Mouse (Mus musculus) left cerebral cortex, postnatal 25 days (tissue): ENCODE results near the gene Pax3. TPM values are rescaled to one million over a fixed set of nuclear protein-coding genes. Genes with fewer than 3 reads are reported as not detected.

Experiments
- DNase-seq, 2 experiments: peaks; one replicate each; pipeline ENCODE4 v3.0.0; 2022; ENCODE audit warnings: low spot score in 2 of 2, mixed read lengths in 1 of 2
- intact Hi-C: fragments of 180-260 bp; cut with DNase I; formaldehyde crosslinking; loops from one replicate; pipeline ENCODE4 v1.15.1; 2025
- total RNA-seq, 2 experiments: library from RNA; stranded (reverse); gene quantifications; 2 replicates each; pipeline ENCODE4 v1.2.3; 2021

Gene Pax3
- total RNA-seq, 2 experiments from 2014 or later, result not detected

DNA sequence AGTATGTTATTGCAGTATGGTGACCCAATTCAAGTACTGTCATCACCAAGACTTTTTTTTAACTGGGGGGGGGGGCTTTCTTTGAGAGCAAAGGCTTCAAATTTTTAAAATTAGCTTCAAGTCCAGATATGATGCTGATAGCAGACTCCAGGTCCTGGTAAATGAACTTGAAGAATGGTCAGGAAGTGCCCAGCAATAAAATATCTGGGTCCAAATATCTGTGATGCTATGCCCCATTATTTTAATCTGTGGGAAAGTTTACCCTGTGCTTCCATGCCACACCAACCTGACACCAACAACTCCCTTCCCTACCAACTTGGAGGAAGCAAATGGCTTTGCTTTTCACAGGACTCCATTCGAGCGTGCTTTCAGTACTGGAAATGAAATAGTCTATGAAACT lies 8.6 kb downstream of the Pax3 start:
- intact Hi-C loops, result no loop called here
- no peak for DNase-seq

DNA sequence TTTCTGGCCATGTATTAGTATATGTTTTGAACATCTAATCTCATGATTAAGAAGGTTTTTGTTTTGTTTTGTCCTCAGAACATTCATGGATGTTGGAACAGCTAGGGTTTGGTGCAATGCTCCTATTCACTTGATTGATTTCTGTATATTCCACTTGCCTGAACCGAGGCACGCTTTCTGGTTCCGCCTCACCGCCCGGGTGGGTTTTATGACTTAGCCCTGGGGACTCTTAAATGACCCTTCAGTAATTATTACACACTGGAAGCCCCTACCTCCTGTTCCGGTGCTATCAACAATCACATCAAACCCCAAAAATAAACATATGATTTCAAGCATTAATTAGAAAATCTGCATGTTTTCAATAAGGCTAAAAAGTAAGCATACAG lies 9.2 kb downstream of the Pax3 start:
- intact Hi-C loops, result no loop called here
- no peak for DNase-seq

DNA sequence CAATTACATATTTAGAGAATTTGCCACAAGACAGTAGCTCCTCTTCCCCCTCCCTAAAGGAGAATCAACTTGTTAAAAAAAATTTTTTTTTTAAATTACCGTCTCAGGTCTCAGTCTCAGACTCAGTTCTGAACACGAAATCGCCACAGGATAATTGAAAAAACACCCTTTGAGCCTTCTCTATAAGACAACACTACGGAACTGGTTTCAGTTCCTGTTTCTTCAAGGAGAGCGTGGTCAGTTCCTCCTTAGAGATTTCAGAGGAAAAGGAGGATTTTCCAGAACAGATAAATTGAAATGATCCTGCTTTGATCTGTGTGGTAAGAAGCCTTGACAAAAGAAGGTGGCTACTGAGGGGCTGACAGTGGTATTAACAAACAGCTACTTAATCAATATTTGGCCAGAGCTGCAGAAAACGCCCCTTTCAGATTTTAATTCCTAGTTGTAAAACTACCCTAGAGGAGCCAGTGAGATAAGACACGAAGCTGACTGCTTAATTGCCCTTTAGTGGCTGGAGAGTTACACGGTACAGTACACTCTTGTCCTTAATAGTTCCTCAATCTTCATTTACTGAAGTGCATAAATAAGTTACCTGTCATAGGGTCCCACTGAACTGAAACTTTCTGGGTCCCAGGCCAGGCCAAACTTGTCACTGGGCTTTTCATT lies 9.7 kb downstream of the Pax3 start:
- DNase-seq, result no peak
- intact Hi-C loops, result no loop called here

DNA sequence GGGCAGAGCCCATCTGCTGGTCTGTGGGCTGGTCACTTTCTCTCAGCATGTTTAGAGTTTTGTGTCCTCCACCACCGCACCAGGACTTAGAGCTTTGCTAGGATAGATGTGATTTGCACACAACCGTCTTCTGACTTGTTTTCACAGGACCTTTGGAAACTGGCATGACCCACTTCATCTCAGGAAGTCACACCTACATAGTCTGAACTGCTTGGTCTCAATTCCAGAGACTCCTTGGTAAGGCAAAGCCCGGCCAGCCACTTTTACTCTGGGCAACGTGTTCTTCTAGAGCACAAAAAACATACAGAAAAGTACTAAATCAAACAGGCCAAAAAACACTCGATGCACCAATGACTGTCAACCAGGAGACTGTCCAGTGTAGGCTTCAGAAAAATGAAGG lies 14.0 kb downstream of the Pax3 start:
- intact Hi-C loops, result no loop called here
- DNase-seq, result no peak

DNA sequence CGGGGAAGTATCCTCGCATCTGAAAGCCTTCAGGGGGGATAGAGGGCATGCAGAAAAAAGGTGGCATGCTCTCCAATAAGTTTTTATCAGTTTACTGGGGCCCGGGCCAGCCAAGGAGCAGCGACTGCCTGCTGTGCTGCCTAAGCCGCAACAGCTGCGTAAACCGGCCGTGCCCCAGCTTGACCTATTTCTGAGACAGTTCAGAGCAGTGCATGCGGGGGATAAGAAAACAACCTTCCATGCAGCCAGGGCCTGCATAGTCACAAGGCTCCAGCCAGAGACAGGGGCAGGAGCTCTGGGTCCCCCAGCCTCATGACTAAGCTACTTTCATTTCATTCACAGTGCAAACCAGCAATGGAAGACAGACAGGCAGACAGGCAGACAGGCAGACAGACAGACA lies 15.1 kb downstream of the Pax3 start:
- intact Hi-C loops, result no loop called here
- DNase-seq, result no peak

DNA sequence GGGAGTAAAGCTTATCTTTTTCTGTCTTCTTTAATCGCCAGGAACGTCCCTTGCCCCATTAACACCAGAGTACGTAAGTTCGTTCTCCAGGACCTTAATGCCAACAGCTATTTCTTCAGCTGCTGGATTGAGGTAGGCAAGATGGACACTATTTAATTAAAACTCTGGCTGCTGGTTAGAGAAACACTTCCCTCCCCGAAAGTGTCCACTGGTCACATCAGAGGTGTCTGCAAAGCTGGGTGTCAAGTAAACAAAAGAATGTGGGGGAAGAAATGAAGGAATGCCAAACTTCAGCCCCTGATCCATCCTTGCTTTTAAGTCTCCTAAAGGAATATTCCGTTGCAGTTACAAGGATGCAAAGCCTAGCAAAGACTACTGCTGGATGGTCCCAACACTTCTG lies 24.6 kb downstream of the Pax3 start:
- no peak for DNase-seq
- intact Hi-C loops, result no loop called here

DNA sequence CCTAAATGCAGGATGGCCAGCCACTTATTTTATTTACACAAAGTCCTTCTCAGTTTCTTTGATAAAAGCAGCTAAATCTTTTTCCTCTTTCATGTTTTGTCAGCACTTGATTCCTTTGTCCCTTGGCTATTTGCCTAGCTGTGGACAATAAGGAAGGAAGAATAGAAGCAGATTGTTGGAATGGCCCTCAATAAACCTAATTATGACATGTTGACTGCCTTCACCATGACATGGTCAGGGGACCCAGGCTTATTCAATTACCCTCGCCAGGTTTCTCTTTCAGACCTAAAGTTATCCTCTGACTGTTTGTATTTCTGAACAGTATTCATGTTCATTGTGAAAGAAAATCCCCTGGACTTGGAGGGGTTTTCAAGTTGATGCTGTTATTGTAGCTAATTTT lies 25.3 kb downstream of the Pax3 start:
- intact Hi-C loops, result loop anchor here (2.0 kb wide), 1 partner anchor 27 kb away; no protein-coding TSS in a partner anchor
- no peak for DNase-seq

DNA sequence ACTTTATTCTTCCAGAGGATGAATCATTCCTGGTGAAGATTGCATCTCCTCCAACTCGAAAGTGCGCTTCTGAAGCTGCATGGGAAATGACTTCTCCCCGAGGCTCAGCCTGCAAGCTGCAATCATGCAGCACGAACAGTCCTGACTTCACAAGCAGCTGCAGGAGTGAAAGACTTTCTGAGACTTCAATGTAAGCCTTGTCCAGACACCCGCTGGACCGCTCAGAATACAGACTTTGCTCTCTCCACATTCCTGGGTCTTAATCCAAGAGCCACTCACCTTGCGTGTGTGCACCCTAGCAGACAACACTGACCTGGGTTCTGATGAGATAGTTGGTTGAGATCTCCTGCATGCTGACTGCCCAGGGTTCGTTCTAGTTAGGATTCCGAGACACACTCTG lies 26.2 kb downstream of the Pax3 start:
- intact Hi-C loops, result loop anchor here (2.0 kb wide), 1 partner anchor 26 kb away; no protein-coding TSS in a partner anchor
- DNase-seq, result no peak

DNA sequence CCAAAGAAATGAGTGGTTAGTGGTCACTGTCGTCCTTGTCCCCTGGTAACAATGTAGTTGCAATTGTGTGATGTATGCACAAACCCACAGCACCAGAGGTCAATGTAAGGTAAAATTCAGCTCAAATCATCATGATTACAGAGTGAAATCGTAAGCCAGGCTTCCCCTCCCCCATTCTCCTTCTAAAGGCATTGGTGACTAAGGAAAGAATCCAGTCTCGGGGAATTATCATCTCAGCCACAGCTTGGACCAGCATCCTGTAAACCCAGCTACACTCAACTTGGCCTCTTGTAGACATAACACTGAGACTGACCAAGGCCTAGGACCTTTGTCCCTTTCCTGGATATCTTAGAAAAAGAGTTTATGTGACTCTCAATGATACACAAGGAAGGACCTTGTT lies 28.1 kb downstream of the Pax3 start:
- no peak for DNase-seq
- intact Hi-C loops, result no loop called here

DNA sequence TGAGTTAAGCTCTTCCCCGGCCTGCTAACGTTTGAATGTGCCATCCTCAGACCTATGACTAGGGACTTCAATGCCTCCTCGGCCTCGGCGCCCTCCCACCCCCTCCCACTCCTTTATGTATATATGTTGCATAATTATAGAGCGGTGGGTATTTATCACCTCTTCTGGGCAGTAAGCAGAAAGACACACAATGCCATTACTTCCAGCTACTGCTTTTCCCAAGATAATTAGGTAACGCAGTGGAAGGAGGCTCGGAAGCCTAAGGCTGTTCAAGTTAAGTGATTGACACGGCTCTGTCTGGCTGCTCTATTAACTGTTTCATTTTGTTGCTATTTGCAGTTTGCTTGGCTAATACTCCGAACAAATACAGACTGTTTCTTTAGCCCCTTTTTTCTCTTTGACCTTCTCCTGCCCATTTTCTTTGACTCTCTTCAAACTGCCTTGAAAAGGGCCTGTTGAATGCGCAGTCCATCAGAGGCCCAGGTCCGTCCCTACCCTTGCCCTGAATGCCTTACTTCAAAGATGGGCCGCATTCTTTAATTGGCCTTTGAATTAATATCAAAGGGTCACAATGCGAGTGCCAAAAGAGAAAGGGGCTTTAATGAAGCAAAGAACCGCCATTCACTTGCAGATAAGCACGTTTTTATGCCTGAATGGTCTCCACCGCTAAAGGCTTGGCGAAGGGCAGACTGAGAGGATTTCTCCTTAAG lies 29.2 kb downstream of the Pax3 start:
- intact Hi-C loops, result no loop called here
- DNase-seq, result no peak

DNA sequence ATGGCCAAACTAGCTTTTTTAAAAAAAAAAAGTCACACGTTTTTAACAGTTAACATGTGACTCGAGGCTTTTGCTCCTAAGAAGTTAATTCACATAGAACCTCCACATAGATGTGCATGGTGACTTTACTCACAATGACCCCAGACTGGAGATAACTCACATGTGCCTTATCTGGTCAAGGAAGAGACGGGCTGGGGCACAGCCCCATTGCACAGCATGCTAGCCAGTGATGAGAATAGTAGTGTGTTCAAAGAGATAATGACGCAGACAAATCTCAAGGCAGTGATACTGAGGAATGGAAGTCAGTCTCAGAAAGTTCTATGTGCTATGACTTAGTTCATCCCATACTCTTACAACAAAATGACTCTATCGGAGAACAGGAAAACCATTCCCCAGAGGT lies 35.2 kb downstream of the Pax3 start:
- intact Hi-C loops, result no loop called here

DNA sequence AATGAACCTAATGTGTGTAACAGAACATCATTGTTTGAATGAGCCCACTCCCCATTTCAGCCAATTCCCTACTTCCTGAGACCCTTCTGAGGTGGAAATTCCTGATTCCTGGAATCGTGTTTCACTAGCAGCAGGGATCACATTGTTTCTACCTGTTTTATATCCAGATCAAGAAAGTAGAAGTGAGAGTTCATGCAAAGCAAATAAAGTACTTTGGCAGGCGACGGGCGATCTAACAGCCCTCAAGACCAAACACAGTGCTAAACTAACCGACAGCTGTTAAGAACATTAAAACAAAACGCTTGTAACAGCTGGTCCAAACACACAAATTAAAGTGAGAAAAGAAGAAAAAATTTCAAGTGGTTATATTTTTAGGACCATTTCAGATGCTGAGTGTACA lies 39.0 kb downstream of the Pax3 start:
- no peak for DNase-seq
- intact Hi-C loops, result no loop called here

More for the DNA sequence above, 35.2 kb downstream of the Pax3 start:
- no peak for DNase-seq

DNA sequence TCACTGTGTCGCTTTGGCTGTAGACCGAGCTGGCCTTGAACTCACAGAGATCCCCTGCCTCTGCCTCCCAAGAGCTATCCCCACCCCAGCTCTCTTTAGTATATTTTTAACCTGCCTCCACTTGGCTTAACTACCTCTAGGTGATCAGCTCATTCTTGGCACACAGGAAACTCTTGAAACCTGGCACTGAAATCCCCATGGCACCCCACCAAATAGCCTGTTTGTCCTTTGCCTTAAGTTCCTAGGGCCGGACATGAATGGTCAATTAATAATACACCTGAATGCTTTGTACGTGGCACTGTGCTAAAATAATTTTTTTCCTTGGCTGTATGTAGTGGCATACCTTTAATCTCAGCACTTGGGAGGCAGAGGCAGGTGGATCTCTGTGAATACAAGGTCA lies 41.1 kb downstream of the Pax3 start:
- no peak for DNase-seq
- intact Hi-C loops, result no loop called here

DNA sequence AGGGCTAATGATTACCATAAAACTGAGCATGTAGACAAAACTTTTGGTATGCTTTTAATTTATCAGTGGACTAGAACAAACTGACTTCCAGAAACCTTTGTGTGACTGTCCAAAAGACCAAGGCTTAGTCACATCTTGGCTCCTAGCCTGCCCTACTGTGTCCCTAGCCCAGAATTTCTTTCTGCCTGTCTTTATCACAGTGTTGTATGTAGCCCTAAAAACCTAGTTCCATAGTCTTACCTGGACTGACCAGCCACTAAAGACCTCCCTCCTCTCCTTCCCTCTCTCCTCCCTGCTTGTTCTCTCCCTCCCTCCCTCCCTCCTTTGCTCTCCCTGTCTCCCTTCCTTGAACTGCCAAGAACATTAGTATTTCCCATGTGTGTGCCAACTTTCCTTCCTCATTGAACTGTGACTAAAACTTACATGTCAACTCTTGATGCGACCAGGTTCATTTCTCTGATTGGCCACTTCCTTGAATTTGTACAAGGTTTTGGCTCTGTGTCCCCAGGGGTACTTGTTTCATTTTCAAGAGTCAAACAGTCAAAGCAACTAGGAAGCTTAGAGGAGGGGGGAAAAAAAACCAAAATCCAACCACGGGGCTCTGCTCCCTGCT lies 48.8 kb downstream of the Pax3 start:
- intact Hi-C loops, result no loop called here
- DNase-seq, result no peak

DNA sequence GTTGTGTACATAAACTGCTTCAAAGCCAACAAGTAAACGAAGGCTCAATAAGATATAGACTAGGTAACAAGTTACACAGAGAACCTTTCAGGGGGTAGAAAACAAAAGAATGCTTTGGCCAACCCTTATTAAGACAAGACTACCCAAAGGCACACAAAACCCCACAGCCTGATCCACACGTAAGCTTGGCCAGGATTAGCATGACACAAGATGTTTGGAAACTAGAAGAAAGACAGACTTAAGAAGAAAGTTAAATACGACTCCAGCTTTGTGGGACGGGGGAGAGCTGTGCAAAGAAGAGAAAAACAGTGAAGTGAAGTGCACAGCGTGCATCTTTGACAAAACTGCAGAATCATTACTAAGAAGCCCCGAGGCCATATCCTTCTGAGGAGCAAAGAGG lies 53.5 kb downstream of the Pax3 start:
- DNase-seq, result no peak
- intact Hi-C loops, result loop anchor here (5.0 kb wide), 1 partner anchor 59 kb away; no protein-coding TSS in a partner anchor

DNA sequence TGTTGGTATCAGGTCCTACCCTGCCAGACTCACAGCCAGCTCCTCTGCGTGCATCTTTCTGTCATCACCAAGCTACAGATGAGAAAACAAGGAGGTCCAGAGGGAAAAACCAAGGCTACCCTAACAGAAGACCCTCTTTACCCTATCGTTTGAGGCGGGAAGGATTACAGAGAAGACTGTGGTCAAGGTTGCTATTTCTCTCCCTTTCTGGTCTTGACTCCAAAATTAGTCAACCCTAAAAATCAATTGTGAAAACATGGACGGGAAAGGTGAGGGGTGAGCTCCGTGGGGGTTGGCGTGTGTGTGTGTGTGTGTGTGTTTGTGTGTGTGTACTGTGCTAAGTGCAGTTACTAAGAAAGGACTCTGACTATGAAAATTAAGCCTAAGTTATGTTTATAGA lies 54.0 kb downstream of the Pax3 start:
- intact Hi-C loops, result loop anchor here (5.0 kb wide), 1 partner anchor 59 kb away; no protein-coding TSS in a partner anchor
- no peak for DNase-seq

DNA sequence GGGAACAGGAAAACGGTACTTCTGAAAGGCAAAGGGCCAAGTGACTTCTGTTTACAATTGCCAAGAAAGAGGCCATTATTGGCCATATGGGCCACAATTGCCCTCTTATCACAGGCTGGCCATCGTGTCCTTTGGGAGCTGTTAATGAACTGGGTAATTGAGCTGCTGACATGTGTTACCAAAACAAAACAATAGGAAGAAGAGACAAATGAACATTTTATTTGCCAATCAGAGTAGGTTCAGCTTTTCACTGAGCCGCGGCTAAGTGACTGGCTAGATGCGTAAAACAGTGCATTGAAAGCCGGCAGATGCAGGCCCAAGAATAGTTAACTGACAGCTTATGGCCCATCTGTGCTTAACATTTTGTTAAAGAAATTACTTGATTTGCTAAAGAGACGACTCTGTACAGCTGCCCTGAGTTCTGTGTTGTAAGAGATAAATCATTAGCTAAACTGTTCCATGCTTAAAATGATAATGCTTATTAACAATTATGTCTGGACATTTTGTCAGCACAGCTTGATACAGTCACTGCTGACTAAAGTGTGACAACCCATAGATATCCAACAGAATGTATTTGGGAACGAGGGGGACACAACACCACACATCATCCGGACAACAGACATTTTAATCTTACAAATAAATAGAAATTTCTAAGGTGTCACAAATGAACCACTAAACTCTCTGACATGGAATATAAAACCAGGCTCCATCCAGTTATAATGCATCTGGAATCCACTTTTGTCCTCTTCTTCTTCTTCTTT lies 55.0 kb downstream of the Pax3 start:
- intact Hi-C loops, result loop anchor here (5.0 kb wide), 1 partner anchor 60 kb away; no protein-coding TSS in a partner anchor
- no peak for DNase-seq

DNA sequence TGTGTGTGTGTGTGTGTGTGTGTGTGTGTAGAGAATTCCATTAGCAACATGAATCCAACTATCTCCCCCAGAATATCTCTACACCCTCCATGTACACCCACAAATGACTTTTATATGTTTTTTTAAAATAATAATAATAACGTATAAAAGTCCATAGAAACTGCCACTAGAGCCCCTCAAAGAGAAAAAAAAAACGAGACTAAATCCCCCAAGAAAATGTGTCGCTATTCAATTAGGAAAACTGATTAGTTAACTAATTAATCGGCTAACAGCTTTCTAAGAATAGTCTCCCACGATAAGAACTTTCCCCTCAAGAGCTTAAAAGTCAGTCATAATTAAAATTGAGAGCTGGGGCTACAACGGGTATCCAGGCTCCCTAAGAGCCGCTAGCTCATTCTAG lies 55.6 kb downstream of the Pax3 start:
- no peak for DNase-seq
- intact Hi-C loops, result loop anchor here (5.0 kb wide), 1 partner anchor 61 kb away; no protein-coding TSS in a partner anchor

DNA sequence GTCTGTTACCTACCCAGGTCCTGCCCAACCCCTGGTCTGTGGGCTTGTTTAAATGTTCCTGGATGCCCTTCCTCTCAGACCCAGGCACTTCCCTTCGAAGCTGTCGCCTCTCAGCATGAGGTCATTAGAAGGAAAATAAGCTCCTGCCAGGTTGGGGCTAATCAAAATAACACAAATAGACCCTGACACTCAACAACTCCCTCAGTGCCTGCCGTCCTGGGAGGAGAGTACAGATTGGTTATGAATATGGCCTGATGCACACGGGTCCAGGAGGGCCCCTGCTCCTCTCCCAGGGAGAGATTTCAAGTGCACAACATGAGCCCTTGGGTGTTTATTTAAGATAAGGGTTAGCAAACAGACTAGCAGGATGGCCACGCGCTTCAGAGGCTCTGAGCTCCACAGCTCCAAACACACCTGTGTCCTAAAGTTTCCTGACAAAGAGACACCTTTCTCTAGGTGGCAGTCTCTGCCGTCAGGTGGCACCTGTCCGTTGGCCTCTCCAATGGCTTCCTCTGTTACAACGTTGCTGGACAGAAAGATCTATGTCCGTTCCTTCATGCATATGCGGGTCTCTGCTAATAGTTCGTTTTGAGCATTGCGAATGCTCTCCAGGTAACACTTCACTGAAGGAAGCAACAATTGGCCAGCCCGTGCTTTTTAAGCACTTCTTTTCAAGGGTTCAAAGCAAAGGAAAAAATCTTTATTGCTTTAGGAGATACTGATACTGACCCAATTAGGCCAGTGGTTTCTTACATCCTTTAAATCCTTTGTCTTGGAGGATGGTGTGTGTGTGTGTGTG lies 56.2 kb downstream of the Pax3 start:
- DNase-seq, result no peak
- intact Hi-C loops, result loop anchor here (5.0 kb wide), 1 partner anchor 62 kb away; no protein-coding TSS in a partner anchor
